Mouse (Mus musculus): Measurements from ENCODE around the gene Lsg1.

DNA sequence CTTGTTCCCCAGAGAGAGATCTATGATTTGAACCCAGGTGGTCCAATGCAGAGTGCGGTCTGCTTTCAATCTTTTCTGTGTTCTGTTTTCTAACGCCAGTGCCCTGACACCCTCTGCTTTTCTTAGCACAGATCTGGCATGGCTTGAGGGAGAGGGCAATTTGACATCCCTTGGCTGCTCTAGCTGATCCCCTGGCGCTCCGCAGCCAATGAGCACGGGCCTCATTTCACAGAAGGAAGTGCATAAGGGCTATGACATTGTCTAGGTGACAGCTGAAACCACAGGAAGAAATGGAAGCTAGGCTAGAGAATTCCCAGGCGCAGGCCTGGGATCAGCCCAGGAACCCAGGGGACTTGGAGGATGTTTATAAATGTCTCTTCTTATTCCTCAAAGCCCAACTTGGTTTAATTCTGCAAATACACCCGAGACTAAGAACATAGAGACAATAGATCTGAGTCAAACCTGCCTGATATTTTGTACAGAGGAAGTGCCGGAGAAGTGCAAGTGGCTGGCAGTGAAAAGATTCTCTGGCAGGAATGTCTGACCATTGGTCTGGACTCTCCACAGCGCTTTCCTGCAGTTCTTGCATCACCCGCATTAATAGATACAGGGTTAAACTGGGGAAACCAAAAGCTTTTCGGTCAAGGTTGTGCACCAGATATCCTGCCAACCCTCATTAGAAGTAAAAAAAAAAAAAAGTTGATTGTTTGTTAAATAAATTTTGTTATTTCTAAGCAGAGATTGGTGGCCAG, 40.4 kb upstream of the Lsg1 start:
- TF ChIP-seq CTCF (IDR thresholded peaks at IDR 0.05; ENCODE audit: low read depth, low read length) = no peak
- TF ChIP-seq POLR2A (IDR thresholded peaks at IDR 0.05; ENCODE audit: borderline replicate concordance, low read depth, low read length) = no peak

Measured in bone marrow macrophage, adult 2 months (primary cell).